Mouse (Mus musculus) retina, postnatal 7 days (tissue): Measurements from ENCODE around the gene Tmem167b.

Experiments used
- DNase-seq: peaks from one replicate; pipeline ENCODE4 v3.0.0-alpha.2; 2012; ENCODE audit warnings: low read depth, low spot score

Gene Tmem167b

GRCm38 (mm10) chr3:108536517-108537260 lies 25.6 kb downstream of the Tmem167b start, which contains the start of gene 5330417C22Rik:
Gene 5330417C22Rik, minus strand, starts transcription at chr3:108536536.
- peak; percentile 29 for DNase-seq

- DNase-seq: no peak
Observed at GRCm38 (mm10) chr3:108535896-108536516, 26.3 kb downstream of the Tmem167b start.

- DNase-seq: no peak
Observed at GRCm38 (mm10) chr3:108533951-108534350, 28.3 kb downstream of the Tmem167b start, which contains the start of gene 1700013F07Rik. Gene 1700013F07Rik, plus strand, starts transcription at chr3:108534150.

- DNase-seq: no peak
Observed at GRCm38 (mm10) chr3:108533114-108533885, 29.0 kb downstream of the Tmem167b start.

- DNase-seq: no peak
Observed at GRCm38 (mm10) chr3:108528489-108528888, 33.8 kb downstream of the Tmem167b start.

GRCm38 (mm10) chr3:108523415-108523814 lies 38.9 kb downstream of the Tmem167b start:
- no peak for DNase-seq

GRCm38 (mm10) chr3:108518276-108518675 lies 44.0 kb downstream of the Tmem167b start:
- DNase-seq: no peak

- DNase-seq: no peak
Observed at GRCm38 (mm10) chr3:108513465-108513864, 48.8 kb downstream of the Tmem167b start.

GRCm38 (mm10) chr3:108510716-108511483 lies 51.4 kb downstream of the Tmem167b start:
- DNase-seq: no peak

- no peak for DNase-seq
Observed at GRCm38 (mm10) chr3:108510156-108510555, 52.1 kb downstream of the Tmem167b start.

GRCm38 (mm10) chr3:108508745-108509474 lies 53.4 kb downstream of the Tmem167b start:
- no peak for DNase-seq
